Mouse (Mus musculus): Measurements from ENCODE around the gene Cbx4.
A peak's percentile ranks its signal among the peaks of the same experiment; 100 is the strongest.

Gene Cbx4

GRCm38 (mm10) chr11:119055571-119056131, 30.4 kb downstream of the Cbx4 start:
- DNase-seq, result no peak

GRCm38 (mm10) chr11:119054351-119055345, 31.4 kb downstream of the Cbx4 start:
- DNase-seq, result peak; percentile 63

- no peak for DNase-seq
Measured at GRCm38 (mm10) chr11:119053738-119054350, 32.2 kb downstream of the Cbx4 start.

GRCm38 (mm10) chr11:119053257-119053670, 32.8 kb downstream of the Cbx4 start:
- DNase-seq, result peak; percentile 78

- DNase-seq, result peak; percentile 44
Measured at GRCm38 (mm10) chr11:119052661-119053256, 33.3 kb downstream of the Cbx4 start.

- no peak for DNase-seq
Measured at GRCm38 (mm10) chr11:119051927-119052660, 33.9 kb downstream of the Cbx4 start.

- no peak for DNase-seq
Measured at GRCm38 (mm10) chr11:119051426-119051825, 34.6 kb downstream of the Cbx4 start.

GRCm38 (mm10) chr11:119050361-119050760, 35.7 kb downstream of the Cbx4 start:
- DNase-seq, result no peak

GRCm38 (mm10) chr11:119048133-119048510, 37.9 kb downstream of the Cbx4 start:
- DNase-seq, result no peak

- DNase-seq, result no peak
Measured at GRCm38 (mm10) chr11:119047261-119048132, 38.5 kb downstream of the Cbx4 start.

GRCm38 (mm10) chr11:119046601-119047245, 39.3 kb downstream of the Cbx4 start:
- peak; percentile 77 for DNase-seq

- DNase-seq, result no peak
Measured at GRCm38 (mm10) chr11:119044551-119045337, 41.3 kb downstream of the Cbx4 start.

- peak; percentile 44 for DNase-seq
Measured at GRCm38 (mm10) chr11:119043761-119044550, 42.1 kb downstream of the Cbx4 start.

GRCm38 (mm10) chr11:119043273-119043540, 42.8 kb downstream of the Cbx4 start:
- DNase-seq, result no peak

GRCm38 (mm10) chr11:119042466-119043272, 43.4 kb downstream of the Cbx4 start:
- no peak for DNase-seq

GRCm38 (mm10) chr11:119041750-119042465, 44.1 kb downstream of the Cbx4 start:
- DNase-seq, result no peak

- DNase-seq, result no peak
Measured at GRCm38 (mm10) chr11:119041325-119041716, 44.7 kb downstream of the Cbx4 start.

Data from lung, postnatal 14 days (tissue).